Mouse (Mus musculus) ES-E14 (cell line): ENCODE data around the gene Traf4.

Experiments used
- HCFC1 ChIP-seq: IDR thresholded peaks from 2 replicates; pipeline ENCODE4 v1.6.1; 2012; ENCODE audit warnings: low read length, inconsistent platforms, borderline replicate concordance; ENCODE audit not compliant: insufficient read depth
- MAFK ChIP-seq: IDR thresholded peaks from 2 replicates; pipeline ENCODE4 v1.6.1; 2014; ENCODE audit warnings: mild to moderate bottlenecking, low read depth, low read length, inconsistent platforms; ENCODE audit not compliant: insufficient read depth

- TF ChIP-seq HCFC1 = peak; percentile 48; the same call in 1 of the 2 replicates
- TF ChIP-seq MAFK = no peak
Observed at GRCm38 (mm10) chr11:78178859-78179437, 13.6 kb upstream of the Traf4 start.
